Mouse (Mus musculus) heart, embryonic 14.5 days (tissue): ENCODE results near the gene Atp6v0b. TPM values are rescaled to one million over a fixed set of nuclear protein-coding genes. Genes with fewer than 3 reads are reported as not detected.

Experiments used
- ATAC-seq: fragments of 200-750 bp; cut with Nextera tagmentation; 2 replicates; pipeline ENCODE4 v1.8.0; 2017; ENCODE audit warnings: low read depth, moderate TSS enrichment; ENCODE audit not compliant: insufficient number of reproducible peaks, insufficient read depth, low FRiP score
- H3K27ac ChIP-seq, 2 experiments: fragments of 200-500 bp in 1 of 2; fragments of 300-500 bp in 1 of 2; sonication (generic) in 1 of 2; replicated peaks in 1 of 2; 2 replicates each; pipeline ENCODE4 v1.5.1; 2012 to 2014; ENCODE audit warnings: low read depth in 2 of 2, low read length in 2 of 2, control low read depth in 1 of 2, mild to moderate bottlenecking in 1 of 2, mixed read lengths in 1 of 2; ENCODE audit not compliant: control insufficient read depth in 1 of 2, insufficient read depth in 1 of 2
- H3K27me3 ChIP-seq: fragments of 300-500 bp; sonication (generic); 2 replicates; pipeline ENCODE4 v1.6.1; 2014; ENCODE audit warnings: mild to moderate bottlenecking, low read length, control low read depth; ENCODE audit not compliant: control insufficient read depth, insufficient read depth
- H3K36me3 ChIP-seq: fragments of 300-500 bp; sonication (generic); 2 replicates; pipeline ENCODE4 v1.6.1; 2014; ENCODE audit warnings: mild to moderate bottlenecking, control low read depth, low read length, mixed read lengths; ENCODE audit not compliant: control insufficient read depth, insufficient read depth
- H3K4me1 ChIP-seq, 2 experiments: fragments of 200-500 bp in 1 of 2; fragments of 300-500 bp in 1 of 2; sonication (generic) in 1 of 2; 2 replicates each; pipeline ENCODE4 v1.6.1; 2012 to 2014; ENCODE audit warnings: low read length in 2 of 2, control low read depth in 1 of 2, mixed read lengths in 1 of 2; ENCODE audit not compliant: control insufficient read depth in 2 of 2, insufficient read depth in 2 of 2
- H3K4me2 ChIP-seq: fragments of 300-500 bp; sonication (generic); 2 replicates; pipeline ENCODE4 v1.6.1; 2014; ENCODE audit warnings: mild to moderate bottlenecking, low read length
- H3K4me3 ChIP-seq, 2 experiments: fragments of 200-500 bp in 1 of 2; fragments of 300-500 bp in 1 of 2; sonication (generic) in 1 of 2; 2 replicates each; pipeline ENCODE4 v1.5.1; 2012 to 2014; ENCODE audit warnings: low read length in 2 of 2, mild to moderate bottlenecking in 2 of 2, control low read depth in 1 of 2, low read depth in 1 of 2, moderate library complexity in 1 of 2; ENCODE audit not compliant: control insufficient read depth in 1 of 2, insufficient read depth in 1 of 2
- H3K9ac ChIP-seq: fragments of 300-500 bp; sonication (generic); 2 replicates; pipeline ENCODE4 v1.6.1; 2014; ENCODE audit warnings: mild to moderate bottlenecking, low read length
- H3K9me3 ChIP-seq: fragments of 300-500 bp; sonication (generic); 2 replicates; pipeline ENCODE4 v1.6.1; 2016; ENCODE audit warnings: low read length, control low read depth; ENCODE audit not compliant: control insufficient read depth
- WGBS: fragments of 180-500 bp; shearing (Covaris S2); extraction: QIAGEN DNeasy Blood & Tissue Kit; methylation state at CpG from one replicate; pipeline ENCODE4 v1.1.7; 2014; 5-methylcytosine and 5-hydroxymethylcytosine counted together
- polyA plus RNA-seq: library from polyadenylated mRNA; unstranded; fragments of >200 nt; fragmentation: Nextera tagmentation; extraction: Ambion mirVana; gene quantifications from 2 replicates; pipeline ENCODE4 v1.2.1, GENCODE M21; 2014

Atp6v0b gene
- polyA plus RNA-seq, 1 experiment from 2014 or later = 250 TPM

DNA sequence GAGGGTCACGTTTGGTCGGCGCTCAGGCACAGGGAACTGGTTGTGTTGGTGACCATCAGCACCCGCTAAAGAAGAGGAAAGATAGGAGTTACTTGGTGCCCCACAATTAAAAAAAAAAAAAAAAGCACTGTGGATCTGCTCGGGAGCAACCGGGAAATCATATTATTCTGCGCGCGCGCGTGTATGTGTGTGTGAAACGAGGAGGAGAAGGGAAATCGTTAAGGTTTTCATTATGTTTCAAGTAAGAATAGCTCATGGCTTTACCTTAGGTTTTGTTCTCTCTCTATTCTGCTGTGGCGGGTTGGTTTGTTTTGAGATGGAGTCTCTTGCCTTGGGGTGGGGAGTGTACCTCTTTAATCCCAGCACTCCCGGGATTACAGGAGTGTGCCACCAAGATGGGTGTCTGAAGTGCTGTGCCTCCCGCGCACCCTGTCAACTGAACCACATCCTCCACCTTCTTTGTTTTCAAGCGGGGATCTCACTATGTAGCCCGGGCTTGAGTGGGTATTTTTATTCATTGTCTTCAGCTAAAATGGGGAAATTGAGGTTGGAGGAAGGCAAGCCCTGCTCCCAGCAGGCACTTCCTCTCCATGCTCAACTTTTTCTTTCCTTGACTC lies 28.5 kb upstream of the Atp6v0b start:
- Histone ChIP-seq H3K4me1 (peaks cover 38 to 44% of the 10 kb centered on the region in 2 experiments), H3K36me3 (peaks cover 24% of the 10 kb centered on the region), H3K27me3 (no peaks in the 10 kb centered on the region), H3K9me3 (no peaks in the 10 kb centered on the region), H3K9ac (peak overlapping the region; percentile 91), H3K4me3 (peak overlapping the region; percentile 65 to 85), H3K27ac (peak overlapping the region; percentile 57 to 87; a peak in 3 of 4 replicates), H3K4me2 (peak overlapping the region; percentile 96)
- 2% methylated on average over 19 of the region's 19 CpGs for WGBS
- ATAC-seq = no peak

DNA sequence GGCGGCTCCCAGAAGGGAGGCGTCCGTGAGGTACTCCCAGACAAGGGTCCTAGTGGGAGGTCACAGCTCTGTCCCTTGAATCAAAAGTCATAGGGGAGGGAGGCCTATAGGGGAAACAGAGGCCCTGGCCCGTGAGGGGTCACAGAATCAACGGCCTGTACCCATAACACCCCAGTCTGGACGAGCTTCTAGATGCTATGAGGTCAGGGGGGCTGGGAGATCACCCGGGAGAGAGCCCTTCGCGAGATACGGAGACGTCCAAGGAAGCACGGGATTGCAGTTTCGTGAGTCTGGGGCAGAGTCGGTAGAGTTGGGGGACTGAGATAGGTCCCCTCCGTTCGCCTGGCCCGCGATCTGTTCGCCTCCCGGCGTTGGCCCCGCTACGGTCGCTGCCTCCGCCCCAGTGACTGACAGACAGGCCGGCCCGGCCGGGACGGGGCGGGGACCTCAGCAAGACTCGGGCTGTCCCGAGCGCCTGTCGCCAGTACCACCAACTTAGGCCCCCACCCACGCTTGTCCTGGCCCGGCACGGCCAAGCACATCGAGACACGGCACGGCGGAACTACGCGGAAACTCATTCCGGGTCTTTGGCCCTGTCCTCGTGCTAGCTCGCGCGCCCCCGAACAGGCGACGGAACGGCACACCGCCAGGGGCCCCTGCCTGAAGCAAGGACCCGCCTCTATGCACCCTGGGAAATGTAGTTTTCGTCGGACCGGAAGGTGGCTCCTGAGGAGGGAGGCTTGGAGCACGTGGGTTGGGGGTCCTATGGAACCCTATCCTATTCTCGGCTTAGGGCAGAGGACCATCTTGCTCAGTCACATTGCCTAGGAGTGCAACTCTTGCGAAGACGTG lies 27.7 kb upstream of the Atp6v0b start, which contains the start of gene Ipo13:
Gene Ipo13 (minus strand): TSS at position 409 of the 852 bp plus-strand sequence.
- Histone ChIP-seq H3K4me2 (peak within 1 kb of the TSS; percentile 96), H3K9ac (peak within 1 kb of the TSS; percentile 91), H3K27me3 (no peaks in the 10 kb centered on the region), H3K9me3 (no peaks in the 10 kb centered on the region), H3K4me1 (peaks cover 38 to 44% of the 10 kb centered on the region in 2 experiments), H3K36me3 (peaks cover 31% of the 10 kb centered on the region), H3K4me3 (peak within 1 kb of the TSS; percentile 65 to 85), H3K27ac (peak within 1 kb of the TSS; percentile 87 to 95)
- WGBS = under 1% methylated on average over 61 of the region's 61 CpGs
- peak; percentile 87 for ATAC-seq

DNA sequence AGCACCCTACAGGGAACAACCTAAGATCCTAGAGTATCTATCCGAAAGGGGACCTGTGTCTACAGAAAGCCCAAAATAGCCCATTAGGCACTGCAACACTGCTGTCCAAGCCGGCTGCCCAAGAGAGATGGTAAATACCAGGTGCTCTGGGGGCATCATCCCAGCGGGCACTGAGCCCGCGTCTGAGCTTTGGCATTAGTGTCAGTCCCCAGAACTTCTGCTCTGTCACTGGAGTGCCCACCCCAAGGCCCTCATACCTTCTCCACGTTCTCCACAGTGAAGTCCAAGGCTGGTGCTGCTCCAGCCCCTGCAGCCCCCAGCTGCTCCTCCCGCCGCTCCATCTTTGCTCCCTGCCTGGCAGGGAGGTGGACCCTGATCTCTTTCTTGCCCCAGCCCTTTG lies 26.9 kb upstream of the Atp6v0b start:
- Histone ChIP-seq H3K4me1 (peaks cover 39 to 46% of the 10 kb centered on the region in 2 experiments), H3K27ac (0 out of 4 replicates have a peak overlapping the region, but pooled peaks of 1 of the 2 experiments have one; percentile 87)

DNA sequence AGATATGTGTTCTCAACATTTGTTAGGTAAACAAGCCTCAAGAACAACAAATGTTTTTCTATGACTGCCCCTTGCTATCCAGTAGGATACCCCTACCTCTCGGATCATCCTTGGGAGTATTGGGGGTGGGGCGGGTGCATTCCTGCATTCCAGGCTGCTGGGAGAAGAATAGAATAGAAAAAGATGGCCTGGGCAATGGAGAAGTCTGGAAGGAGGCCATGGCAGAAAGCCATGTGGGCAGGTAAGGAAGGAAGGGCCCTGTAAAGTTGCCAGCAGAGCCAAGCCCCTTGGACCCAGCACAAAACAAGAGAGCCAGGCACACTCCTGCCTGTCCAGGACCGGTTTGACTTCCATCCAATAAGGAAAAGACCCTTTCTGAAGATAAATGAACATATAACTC lies 26.3 kb upstream of the Atp6v0b start:
- no peak for ATAC-seq
- H3K9ac ChIP-seq = peak overlapping the region; percentile 91
- H3K4me1 ChIP-seq = peaks cover 35 to 44% of the 10 kb centered on the region in 2 experiments
- peak overlapping the region; percentile 96 for H3K4me2 ChIP-seq
- peak overlapping the region; percentile 65 to 85; a peak in 3 of 4 replicates for H3K4me3 ChIP-seq
- peaks cover 37% of the 10 kb centered on the region for H3K36me3 ChIP-seq
- 0 out of 4 replicates have a peak overlapping the region, but pooled peaks of 1 of the 2 experiments have one; percentile 87 for H3K27ac ChIP-seq
- no peaks in the 10 kb centered on the region for H3K9me3 ChIP-seq
- no peaks in the 10 kb centered on the region for H3K27me3 ChIP-seq
- WGBS = 34% methylated on average over 3 of the region's 3 CpGs

More for the DNA sequence above, 26.9 kb upstream of the Atp6v0b start:
- H3K36me3 ChIP-seq = peaks cover 36% of the 10 kb centered on the region
- peak overlapping the region; percentile 65 to 85 for H3K4me3 ChIP-seq
- H3K27me3 ChIP-seq = no peaks in the 10 kb centered on the region
- peak overlapping the region; percentile 91 for H3K9ac ChIP-seq
- 14% methylated on average over 8 of the region's 8 CpGs for WGBS
- H3K9me3 ChIP-seq = no peaks in the 10 kb centered on the region
- peak overlapping the region; percentile 96 for H3K4me2 ChIP-seq
- no peak for ATAC-seq

DNA sequence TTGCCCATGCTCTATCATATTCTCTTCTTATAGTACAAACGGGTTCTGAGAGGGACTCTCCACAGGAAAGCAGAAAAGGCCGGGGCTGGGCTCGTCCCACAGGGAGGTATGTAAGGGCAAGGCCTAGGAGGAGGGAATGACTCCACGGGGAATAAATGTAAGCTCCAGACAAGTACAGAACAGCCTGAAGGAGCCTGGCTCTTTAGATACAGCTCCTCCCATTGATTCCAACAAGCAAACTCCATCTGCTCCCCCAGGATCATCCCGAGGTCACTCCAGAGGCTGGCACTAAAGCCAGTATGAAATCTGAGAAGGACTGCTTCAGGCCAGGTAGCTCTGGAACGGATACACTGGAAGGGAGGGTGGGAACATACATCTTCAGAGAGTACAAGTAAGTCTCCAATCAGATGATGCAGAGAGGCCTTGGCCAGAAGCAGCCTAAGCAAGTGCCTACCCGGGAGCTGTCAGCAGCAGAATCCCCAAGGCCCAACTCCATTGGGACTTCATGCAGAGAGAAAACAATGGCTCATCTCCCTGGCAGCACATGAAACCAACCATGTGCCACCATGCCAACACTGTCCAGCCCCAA lies 25.6 kb upstream of the Atp6v0b start:
- no peak for ATAC-seq
- Histone ChIP-seq H3K27me3 (no peaks in the 10 kb centered on the region), H3K9ac (peak overlapping the region; percentile 18; the same call in 1 of the 2 replicates), H3K9me3 (no peaks in the 10 kb centered on the region), H3K4me3 (no peak overlapping the region), H3K4me2 (peak overlapping the region; percentile 96), H3K27ac (no peak overlapping the region), H3K36me3 (peaks cover 43% of the 10 kb centered on the region), H3K4me1 (peaks cover 31 to 37% of the 10 kb centered on the region in 2 experiments)
- WGBS = 60% methylated on average over 7 of the region's 7 CpGs

DNA sequence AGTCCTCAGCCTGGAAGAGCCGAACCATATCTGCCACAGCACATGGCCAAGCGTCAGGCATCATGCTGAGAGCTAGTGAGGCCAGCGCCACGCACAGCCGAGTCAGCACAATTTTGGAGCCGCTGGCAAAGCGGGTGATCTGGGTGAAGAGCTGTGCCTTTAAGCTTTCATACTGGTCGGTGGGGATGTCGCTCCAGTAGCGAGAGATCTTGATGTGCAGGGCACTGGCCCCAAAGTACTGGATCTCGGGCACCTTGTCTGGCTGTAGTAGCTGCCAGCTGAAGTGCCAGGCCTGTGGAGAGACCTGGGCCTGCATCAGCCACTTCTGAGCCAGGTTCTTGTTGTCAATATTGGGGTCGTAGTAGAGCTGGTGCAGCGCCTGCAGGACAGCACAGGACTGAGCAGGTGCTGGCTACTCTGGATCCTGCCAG lies 25.0 kb upstream of the Atp6v0b start:
- ATAC-seq = no peak
- H3K9me3 ChIP-seq = no peaks in the 10 kb centered on the region
- H3K4me3 ChIP-seq = no peak overlapping the region
- peaks cover 48% of the 10 kb centered on the region for H3K36me3 ChIP-seq
- no peaks in the 10 kb centered on the region for H3K27me3 ChIP-seq
- H3K27ac ChIP-seq = no peak overlapping the region
- H3K9ac ChIP-seq = no peak overlapping the region
- H3K4me1 ChIP-seq = peaks cover 25 to 31% of the 10 kb centered on the region in 2 experiments
- 92% methylated on average over 13 of the region's 13 CpGs for WGBS
- no peak overlapping the region for H3K4me2 ChIP-seq

DNA sequence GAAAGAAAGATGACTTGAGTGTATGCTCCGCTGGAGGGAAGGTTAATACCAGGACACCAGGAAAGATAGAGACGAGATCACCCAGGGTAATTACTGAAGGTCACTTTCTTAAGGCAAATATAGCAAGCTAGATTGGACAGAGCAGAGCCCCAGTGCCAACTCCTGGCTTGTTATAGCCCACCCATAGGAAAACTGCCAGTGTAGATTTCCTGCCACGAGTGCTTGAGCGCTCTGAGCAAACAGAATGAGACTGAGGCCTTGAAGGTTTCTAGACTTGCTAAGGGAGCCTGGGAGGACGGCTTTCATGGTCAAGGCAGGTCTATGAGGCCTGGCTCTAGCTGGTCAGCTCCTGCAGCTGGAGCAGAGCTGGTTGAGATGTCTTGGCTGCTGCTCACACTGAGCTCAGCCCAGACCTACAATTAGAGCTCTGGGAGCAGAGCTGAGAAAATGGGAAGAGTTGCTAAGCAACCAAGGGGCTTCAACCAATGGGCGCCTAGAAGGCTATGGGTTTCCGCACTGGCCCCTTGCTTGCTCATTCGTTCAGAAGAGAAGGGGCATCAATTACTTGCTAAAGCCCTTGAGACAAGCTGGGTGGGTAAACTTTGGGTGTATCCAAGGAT lies 21.8 kb upstream of the Atp6v0b start:
- Histone ChIP-seq H3K36me3 (peaks cover 77% of the 10 kb centered on the region), H3K27me3 (no peaks in the 10 kb centered on the region), H3K27ac (no peak overlapping the region), H3K4me2 (no peak overlapping the region), H3K4me1 (peaks cover 14 to 24% of the 10 kb centered on the region in 2 experiments), H3K4me3 (no peak overlapping the region), H3K9me3 (no peaks in the 10 kb centered on the region), H3K9ac (no peak overlapping the region)
- WGBS = 84% methylated on average over 8 of the region's 8 CpGs
- ATAC-seq = no peak
